Mouse (Mus musculus) pancreas, adult 10 weeks (tissue): ENCODE results near the gene Shisal2a. TPM values are rescaled to one million over a fixed set of nuclear protein-coding genes. Genes with fewer than 3 reads are reported as not detected.

Source experiments
- polyA plus RNA-seq: library from polyadenylated mRNA; stranded (reverse); fragments of 350-450 nt; fragmentation: Illumina TruSeq; extraction: RNeasy Lipid Tissue Mini Kit (QIAGEN cat#74804); gene quantifications from one replicate; pipeline ENCODE4 v1.2.3, GENCODE M21; 2015; ENCODE audit warnings: low read depth, low replicate concordance; ENCODE audit not compliant: insufficient read depth

Gene Shisal2a
- not detected for polyA plus RNA-seq

DNA sequence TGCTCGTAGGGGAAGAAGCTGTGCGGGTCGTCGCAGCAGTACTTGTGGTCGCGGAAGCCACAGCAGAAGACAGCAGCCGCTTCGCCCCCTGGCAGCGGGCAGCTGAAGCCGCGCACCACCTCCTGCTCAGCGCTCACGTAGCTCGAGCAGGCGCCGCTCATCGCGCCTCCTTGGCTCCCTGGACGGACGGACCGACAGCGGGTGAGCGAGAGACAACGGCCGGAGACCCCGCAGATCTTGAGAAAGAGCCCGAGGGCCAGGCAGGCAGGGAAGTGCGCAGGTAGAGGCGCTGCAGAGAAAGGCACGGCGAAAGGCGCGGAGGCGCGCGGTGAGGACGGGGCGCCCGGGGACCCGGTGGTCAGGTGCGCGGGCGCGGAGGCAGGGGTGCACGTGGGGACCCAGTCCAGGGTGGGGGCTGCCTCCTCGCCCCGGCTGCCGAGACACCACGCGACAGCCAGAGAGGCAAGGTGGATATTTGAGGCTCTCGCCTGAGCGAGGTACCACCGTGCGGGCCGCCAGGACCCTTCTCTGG, at the start of gene Shisal2a:
Shisal2a (minus strand) TSS at position 167 of the 532 bp plus-strand sequence.

DNA sequence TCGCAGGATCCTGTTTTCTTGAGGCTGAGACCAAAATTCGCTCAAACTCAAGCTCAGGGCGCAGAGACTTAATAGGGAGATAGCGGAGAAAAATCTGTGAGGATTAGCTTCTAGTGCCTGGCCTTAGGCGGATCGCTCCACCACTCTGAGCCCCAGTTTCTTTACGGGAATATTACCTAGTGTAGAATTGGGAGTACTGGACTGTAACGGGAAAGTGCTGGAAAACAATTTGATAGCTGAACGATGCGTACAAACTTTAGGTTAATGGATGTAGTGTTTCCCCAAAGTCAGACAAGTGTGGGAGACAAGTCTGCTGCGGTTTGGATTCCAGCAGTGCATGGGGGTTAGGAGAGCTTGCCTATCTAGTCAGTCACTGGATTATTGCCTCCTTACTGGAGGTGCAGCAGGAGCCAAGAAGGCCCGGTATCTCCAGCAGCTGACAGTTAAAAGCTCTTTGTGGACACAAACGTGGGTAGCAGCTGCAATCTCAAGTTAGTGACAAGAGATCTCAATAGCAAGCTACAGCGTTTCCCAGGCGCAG, 23.8 kb upstream of the Shisal2a start, which contains the start of gene Gpx7:
Gpx7 (minus strand) TSS at position 101 of the 541 bp plus-strand sequence.

DNA sequence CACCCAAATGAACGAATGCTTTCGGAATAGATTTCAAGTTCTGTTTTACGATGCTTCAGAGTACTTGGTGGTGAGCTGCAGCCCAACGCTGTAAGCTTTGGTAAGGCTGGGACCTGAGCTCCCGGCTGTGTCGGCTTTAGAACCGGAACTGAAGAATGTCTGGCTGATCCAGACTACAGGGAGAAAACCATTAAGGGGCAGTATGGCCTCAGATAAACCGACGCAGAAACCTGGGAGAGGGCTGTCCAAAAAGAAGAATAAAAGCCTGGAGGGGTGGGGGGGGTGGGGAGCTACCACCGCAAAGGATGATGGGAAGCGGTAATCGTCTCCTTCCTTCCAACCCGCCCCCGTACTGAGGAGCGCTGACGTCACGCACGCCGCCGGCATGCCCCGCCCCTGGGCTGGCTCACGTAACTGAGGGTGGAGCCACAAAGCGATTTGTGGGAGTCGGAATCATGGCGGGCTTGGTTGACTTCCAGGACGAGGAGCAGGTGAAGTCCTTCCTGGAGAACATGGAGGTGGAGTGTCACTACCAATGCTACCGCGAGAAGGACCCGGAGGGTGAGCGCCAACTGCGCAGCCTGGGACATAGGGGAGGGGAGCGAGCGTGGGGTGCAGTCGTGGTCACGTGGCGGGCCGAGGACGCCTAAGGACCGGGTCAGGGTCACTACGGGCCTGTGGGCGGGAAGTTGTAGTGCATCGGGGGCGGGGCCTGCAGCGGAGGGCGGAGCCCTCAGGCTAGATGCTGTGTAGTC, 55.2 kb downstream of the Shisal2a start, which contains the start of gene Coa7:
Coa7 (plus strand) TSS at position 411 of the 755 bp plus-strand sequence.

Other genes with a start within 250 kb of the Shisal2a start
- 60.6 TPM for gene Scp2, start 238.4 kb downstream of the Shisal2a start, polyA plus RNA-seq
- 145 TPM for gene Echdc2, start 217.9 kb downstream of the Shisal2a start, polyA plus RNA-seq
- not detected for gene Zyg11a, start 165.3 kb downstream of the Shisal2a start, polyA plus RNA-seq
- gene Zyg11b, start 82.3 kb downstream of the Shisal2a start, polyA plus RNA-seq, result 2.5 TPM
- gene Coa7, start 55.2 kb downstream of the Shisal2a start, polyA plus RNA-seq, result 0.92 TPM
- gene Gpx7, start 23.6 kb upstream of the Shisal2a start, polyA plus RNA-seq, result 4.0 TPM
- gene Tut4, start 76.1 kb upstream of the Shisal2a start, polyA plus RNA-seq, result 14.8 TPM
- 5.9 TPM for gene Prpf38a, start 196.0 kb upstream of the Shisal2a start, polyA plus RNA-seq
- gene Orc1, start 196.1 kb upstream of the Shisal2a start, polyA plus RNA-seq, result not detected
- 30.5 TPM for gene Cc2d1b, start 236.6 kb upstream of the Shisal2a start, polyA plus RNA-seq